Mouse (Mus musculus): ENCODE results near the gene Fev.

The Fev gene

DNA sequence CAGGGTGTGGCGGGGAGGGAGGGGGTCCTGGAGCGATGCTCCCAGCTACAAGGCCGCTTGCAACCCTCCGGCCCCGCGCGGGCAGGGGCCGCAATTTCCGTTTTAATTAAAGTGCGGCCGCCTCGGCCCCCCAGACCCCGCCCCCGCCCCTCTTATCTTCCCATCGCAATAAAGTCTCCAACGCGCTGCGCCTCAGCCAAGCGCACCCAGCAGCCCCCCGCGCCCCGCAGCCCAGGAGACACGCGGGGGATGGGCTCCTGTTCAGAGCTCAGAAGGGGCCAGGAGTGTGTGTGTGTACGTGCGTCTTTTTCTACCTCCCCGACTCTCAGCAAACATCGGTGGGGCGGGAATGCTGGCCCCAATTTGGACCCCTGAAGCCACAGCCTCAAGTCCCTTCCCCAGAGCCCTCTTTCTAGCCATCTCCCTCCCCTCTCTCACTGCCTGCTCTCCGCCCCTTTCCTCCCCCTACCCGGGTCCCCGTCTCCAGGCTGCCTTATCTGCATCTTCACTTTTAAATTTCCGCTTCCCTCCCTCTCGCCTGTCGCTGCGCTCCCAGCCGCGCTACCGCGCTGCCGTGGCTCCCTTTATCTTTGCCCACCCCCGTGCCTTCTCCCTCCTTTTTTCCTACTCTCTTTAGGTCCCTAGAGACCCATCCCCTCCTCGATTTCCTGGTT is at the start of gene Fev:
TSS of gene Fev (minus strand) at position 51 of the 674 bp plus-strand sequence.
- ATAC-seq (ENCODE audit: low TSS enrichment): no peak

DNA sequence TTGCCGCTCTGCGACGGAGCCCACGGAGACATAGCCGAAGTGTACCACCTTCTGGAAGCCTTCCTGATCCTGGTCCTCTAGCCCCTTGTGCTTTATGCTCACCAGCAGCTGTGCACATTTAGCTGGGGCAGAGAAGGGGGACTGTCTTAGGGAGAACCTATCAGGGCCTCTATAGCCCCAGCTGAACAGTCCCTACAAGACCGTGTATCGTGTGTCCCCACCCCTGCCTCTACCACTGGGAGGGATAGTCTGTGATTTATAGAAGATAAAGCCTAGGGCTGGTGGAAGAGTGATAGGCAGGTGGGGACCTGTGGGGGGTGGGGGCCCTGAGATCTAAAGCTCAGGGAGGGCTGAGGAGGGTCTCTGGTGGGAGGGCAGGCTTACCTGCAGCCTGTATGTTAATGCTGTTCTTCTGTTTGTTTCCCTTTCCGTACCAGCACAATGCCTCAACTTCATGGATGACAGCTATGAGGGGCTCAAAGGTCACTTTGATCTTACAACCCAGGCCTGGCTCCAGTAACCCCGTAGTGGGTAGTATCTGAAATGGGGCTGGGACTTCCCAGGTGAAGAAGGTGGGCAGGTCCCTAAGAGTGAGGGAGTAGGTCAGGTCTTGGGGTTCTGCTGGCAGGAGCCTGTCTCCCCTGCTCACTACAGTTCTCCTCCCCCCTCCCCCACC is 42.5 kb upstream of the Fev start:
- ATAC-seq (ENCODE audit: low TSS enrichment): no peak

DNA sequence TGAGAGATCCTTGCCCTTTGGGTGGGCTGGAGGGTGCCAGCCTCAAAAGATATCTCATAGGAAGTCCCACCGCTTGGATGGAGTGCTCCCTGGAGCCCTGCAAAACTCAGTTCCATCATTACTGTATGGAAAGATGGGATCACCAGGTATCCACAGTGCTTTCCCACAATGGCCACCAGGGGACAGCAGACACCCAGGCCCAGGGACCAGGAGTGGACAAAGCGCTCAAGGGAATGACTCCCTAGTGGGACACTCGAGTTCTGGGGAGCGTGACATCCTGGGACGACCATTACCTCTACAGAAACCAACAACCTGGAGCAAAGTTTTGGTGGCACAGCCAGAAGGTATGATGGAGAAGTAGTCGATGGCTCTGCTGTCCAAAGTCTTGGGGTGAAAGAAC is 41.5 kb upstream of the Fev start:
- peak; percentile 83 for ATAC-seq (ENCODE audit: low TSS enrichment)

DNA sequence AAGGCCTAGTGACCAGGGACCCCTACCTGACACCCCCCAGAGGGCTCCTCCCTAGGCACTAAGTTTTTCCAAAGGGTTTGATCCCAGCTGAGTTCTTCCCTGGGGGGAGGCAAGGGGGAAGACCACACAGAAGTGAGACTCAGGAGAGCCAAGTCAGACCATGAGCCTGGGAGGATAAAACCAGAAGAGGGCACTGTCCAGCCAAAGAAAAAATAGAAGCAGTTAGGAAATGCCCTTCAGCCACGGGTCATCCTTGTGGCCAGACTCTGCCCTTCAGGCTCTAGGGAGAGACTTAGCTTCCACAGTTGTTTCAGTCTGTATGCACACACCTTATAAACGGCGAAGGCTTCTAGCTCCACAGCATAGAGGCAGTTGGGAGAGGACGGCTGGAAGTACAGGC is 39.2 kb upstream of the Fev start:
- ATAC-seq (ENCODE audit: low TSS enrichment): no peak

DNA sequence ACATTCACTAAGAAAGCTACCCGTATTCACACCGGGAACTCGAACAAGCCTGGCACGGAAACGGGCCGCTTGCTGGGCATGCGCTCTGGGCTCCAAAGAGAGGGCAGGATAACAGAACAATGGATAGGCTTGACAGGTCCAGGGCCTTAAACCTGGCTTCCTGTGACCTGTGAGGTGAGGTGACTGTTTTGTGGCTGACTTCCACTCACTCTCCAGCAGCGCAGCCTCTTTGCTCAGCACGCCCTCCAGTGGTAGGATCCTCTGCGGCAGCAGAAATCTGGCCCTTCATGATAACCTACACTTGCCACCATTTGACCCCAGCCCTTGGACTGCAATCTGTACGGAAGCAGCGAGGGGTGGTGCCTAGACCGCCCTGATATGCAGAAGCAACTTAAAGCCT is 30.5 kb upstream of the Fev start:
- ATAC-seq (ENCODE audit: low TSS enrichment): no peak

DNA sequence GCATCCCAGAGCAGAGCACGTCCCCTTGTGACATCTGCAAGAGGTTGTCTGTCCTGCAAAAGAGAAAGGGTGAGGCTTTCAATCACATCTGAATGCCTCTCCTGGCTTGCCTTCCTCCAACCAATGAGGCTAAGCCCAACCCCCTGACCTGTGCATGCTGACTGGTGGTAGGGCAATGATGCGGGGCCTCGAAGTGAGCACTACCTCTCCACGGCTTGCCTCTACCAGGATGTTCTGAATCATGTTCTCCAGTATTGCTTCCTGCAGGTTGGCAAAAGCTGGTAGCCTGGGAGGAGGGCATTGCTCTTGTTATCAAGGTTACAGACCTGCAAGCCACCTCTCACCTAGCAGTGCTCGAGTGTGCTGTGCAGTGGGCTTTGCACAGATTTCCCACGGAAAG is 17.0 kb upstream of the Fev start:
- no peak for ATAC-seq (ENCODE audit: low TSS enrichment)

DNA sequence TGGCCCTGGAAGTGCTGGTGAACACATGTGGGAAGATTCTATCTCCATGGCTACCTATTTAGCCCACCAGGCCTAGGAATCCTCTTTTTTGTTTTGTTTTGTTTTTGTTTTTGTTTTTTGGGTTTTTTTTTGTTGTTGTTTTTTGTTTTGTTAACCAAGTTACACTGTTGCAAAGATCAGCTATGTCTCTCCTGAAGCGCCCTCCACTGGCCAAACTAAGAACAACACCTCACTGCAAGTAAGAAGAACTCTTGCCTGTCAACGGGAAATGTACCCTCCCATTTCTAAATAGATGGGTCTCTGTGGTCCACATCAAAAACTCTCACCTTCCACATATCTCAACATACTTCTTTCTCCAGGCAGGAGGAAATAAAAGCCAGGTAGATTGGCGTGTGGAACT is 16.5 kb upstream of the Fev start:
- ATAC-seq (ENCODE audit: low TSS enrichment): no peak

DNA sequence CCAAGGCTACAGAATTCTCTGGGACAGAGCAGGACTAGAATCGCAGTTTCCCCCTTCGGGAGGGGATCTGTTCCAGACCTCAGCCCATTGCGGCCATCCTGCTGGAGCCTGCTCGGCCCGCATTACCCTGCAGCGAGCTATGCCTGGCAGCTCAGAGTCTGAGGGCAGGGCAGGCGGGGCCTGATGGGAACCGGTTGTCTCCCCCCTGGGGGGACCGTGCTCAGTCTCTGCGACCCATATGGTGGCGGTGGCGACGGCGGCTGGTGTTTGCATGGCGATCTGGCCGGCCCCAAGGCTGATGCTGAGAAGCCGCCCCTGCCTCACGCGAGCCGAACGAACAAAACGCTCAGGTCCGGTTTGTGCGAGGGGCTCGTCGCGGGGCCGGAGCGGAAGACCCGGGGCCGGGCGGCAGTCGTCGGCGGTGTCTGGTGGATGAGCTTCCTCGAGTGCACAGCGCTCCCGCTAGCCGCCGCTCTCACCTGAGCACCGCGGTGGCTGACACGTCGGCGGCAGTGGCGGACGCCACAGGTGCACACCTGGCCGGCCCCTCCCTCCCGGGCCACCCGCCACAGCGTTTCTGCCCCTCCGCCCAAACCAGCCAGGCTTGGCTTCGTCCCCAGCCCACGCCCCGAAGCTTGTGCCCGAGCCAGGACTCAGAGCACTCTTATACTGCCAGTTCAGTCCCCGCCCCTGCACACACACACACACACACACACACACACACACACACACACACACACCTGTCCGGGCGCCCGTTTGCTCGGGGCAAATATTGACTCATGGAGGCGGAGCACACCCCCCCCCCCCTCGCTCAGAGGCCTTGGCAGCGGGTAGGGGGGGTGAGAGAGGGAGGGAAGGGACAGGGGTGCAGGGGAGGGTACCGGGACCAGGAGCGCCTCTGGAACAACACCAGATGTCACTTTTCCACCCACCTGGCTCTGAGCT is 15.4 kb upstream of the Fev start:
- no peak for ATAC-seq (ENCODE audit: low TSS enrichment)

DNA sequence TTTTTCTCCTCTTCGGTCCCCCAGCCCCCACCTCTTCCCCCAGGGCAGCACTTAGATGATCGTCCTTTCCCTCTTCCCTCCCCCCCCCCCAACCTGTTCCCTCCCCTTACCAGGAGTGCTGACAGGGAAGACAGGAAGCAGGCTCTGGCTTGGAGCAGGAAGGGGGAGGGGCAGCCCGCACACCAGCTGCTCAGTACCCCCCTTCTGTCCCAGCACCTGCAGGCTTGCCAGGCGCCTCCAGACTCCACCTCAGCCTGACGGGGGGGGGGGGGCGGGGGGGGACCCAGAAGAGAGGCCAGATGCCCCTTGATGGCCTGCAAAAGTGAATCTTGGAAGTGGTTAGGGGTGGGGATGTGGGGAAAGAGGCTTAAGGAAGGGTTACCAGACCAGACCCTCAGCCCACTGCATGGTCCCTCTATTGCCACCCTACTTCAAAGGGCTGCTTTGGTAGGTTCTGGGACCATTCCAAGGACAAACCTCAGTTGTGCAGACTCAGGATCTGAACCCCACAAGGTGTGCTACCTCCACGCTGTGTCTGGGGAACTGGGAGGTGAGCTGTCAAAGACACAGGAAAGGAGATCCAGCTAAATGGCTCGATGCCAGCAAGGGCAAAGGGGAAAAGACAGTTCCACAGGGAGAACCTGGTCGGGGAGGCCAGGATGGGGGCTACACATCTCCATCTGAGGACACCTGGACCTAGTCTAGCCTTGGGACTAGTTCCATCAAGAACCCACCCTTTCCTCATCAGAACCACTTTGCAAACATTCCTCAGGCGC is 13.6 kb upstream of the Fev start:
- no peak for ATAC-seq (ENCODE audit: low TSS enrichment)

DNA sequence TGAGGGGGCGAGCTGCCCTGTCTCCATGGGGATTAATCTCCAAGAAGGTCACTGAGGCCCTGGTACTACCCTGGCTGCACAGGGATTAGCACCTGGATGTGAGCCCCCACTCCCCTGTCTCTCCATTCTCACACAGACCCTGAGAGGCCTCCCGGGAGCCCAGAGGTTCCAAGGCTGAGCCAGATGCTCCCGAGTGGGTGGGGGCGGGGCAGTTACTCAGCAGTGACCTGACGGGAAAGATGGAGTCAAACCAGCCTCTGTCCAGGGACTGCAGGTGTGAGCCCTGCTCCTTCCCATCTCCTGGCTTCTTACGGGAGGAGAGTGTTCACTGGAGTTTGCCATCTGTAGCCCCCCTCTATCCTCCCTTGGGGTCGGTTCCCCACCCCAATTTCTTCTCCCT is 12.8 kb upstream of the Fev start:
- ATAC-seq (ENCODE audit: low TSS enrichment): no peak

DNA sequence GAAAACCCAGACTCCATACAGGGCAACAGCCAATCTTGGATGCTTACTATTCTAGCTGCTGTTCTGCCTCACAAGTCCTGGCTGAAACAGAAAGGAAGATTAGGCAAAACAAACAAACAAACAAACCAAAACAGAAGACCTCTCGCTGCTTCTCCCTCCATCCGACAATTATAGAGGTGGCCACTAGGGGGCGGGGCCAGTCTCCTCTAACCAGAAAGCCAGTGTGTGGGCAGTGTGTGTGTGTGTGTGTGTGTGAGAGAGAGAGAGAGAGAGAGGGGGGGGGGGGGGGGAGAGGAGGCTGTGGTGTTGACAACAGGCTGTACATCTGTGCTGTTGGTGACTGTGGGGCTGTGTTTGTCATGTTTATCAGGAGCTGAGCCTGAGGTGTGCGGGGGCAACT is 9.7 kb upstream of the Fev start:
- peak; percentile 29 for ATAC-seq (ENCODE audit: low TSS enrichment)

DNA sequence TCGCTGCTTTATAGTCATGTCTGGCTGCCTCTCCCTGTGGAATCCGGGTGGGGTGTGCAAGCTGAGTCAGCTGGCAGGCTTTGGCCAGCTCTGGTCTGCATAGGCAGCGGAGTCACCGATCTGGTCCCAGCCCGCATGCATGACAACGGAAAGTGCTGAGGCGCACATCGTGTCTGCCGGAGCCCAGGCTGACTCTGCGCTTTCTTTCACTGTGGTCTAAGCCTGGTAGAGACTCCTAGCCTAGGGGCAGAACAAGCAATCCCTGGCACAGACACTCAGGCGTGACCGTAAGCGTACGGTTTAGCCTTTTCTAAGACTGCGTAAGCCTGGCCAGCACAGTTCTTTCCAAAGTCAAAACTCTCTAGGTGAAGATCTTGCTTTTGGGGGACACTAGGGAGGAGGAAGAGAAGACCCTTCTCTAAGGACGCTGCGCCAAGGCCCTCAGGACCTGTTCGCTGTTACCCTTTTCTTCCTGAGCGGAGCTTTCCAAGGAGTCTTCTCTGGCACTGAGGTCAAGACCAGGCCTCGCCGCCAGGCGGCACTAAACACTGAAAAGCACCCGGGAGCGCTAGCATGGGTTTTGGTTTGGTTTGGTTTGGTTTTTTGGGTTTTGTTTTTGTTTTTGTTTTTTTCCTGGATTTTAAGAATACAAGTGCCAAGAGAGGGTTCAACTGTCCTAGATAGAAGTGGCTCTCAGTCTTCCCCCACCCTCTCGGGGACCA is 8.1 kb upstream of the Fev start, which contains the start of gene Cryba2:
TSS of gene Cryba2 (minus strand) at position 10 of the 722 bp plus-strand sequence.
- ATAC-seq (ENCODE audit: low TSS enrichment): peak; percentile 46; the same call in 1 of the 2 replicates

DNA sequence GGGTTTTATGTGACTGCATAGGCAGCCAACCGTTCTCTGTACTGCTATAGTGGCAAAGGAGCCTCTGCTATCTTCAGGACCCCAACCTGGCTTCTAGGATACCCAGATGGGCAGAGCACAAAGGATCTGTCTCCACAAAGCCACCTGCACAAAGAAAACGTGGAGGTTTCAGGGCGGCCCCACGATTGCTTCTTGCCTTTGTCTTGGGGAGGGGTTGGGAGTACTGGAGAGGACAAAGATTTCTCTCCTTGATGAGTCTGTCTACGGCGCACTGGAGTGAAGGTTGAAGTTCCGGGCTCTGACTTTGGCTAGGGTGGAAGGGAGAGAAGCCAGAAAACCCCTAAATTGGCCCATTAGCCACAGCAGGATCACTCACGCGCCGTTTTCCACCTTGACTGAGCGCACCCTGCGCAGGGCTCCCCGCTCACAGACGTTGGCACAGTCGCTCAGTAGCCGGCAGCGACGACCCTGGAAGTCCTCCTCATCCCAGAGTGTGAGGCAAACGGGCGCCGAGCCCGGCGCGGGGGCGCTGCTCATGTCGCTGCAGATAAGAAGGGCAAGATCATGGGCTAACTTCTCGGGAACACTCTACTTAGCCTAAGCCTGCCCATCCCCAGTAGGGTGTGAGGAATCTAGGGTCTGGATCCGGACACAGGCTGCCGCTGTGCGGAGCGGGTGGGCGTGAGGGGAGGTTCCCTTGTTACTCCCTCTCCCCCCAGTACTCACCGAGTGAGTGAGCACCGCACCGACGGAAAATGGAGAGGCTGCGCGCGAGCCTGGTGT is 7.3 kb upstream of the Fev start:
- no peak for ATAC-seq (ENCODE audit: low TSS enrichment)

DNA sequence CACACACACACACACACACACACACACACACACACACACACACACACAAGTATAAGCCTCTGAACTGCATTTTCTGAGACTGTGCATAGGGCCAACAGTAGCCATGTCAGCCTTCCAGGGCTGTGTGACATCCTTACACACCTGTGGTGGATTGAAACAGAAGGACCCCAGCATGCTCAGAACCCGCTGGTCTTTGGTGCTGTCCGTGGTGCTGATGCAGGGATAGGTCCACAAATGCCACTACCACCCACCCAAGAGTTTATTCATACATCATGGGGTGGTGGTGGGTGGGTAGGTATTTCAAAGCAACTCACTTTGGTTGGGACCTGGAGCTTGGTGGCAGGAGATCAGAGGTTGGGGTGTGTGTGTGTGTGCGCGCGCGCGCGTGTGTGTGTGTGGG is 6.3 kb upstream of the Fev start:
- no peak for ATAC-seq (ENCODE audit: low TSS enrichment)

DNA sequence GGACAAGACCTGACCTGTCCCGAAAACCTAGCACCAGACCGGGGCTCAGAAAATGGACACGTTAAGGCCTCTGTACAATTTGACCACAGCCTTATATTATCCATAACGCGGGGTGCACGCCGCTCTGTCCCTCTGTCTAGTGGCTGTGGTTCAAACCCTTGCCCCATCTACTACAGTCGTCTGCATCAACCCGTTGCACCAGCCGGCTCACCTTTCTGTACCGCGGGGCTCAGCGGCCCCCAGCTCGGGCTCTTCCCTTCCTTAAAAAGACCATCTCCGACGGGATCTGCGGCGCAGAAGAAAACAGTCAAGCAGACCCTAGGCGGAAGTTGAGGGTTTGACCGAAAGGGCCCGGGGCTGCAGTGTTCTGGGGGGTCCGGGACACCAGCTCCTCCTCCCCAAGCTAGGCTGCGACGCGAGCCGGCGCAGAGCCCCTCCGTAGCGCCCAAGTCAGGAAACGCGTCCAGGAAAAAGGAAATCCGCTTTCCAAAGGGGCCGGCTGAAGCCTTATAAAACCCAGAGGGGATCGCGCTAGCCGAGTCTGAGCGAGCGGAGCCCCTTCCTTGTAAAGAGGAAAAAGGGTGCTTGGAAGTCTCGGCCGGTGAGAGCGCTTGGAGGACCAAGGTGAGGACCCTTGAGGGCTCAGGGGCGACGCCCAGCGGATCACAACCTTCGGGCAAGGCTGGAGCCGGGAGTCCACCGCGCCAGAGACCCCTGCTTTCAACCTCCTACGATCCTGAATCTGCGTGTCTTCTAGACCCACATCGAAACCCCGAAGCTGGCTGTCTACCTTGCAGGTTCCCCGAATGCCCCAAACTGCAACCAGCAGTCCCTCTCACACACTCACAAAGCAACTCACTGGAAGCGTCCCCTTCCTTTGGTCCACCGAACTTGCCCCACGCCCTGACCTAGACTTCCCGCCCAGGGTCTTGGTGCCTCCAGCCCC is 750 bp downstream of the Fev start:
- ATAC-seq (ENCODE audit: low TSS enrichment): no peak

DNA sequence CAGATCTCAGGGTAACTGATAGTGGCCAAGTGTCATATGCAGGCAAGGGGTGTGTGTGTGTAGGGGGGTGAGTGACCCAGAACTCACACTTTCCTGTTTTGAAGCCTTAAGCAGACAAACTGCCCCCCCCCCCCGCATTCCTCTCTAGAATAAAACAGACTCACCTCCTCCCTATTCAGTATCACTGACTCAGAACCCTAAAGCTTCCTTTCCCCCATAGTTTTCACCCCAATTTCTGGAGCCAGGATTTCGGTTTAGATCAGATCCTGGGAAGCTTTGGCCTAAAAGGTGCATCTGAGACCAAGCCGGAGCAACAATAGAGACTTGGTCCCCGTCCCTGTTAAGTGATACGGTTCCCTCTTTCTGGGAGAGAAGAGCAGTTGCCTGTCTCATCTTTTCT is 1.8 kb downstream of the Fev start:
- no peak for ATAC-seq (ENCODE audit: low TSS enrichment)

DNA sequence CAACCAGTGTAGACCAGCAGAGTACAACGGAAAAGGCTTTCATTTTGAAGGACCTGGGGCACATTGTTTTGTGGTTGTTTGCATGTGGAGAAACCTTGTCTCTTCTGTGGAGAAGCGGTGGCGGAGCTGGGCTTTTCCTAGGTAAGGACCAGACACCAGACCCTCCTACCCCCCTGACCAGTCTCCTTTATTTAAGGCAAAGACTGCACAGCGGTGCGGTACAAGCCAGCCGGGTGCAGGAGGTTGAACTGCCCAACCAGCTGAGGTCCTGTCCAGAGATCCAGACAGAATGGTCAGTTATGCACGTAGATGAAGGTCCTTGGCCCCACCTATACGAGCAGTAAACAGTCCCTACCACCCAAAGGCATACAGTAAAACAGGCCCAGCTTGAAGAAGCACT is 2.4 kb downstream of the Fev start:
- ATAC-seq (ENCODE audit: low TSS enrichment): no peak

DNA sequence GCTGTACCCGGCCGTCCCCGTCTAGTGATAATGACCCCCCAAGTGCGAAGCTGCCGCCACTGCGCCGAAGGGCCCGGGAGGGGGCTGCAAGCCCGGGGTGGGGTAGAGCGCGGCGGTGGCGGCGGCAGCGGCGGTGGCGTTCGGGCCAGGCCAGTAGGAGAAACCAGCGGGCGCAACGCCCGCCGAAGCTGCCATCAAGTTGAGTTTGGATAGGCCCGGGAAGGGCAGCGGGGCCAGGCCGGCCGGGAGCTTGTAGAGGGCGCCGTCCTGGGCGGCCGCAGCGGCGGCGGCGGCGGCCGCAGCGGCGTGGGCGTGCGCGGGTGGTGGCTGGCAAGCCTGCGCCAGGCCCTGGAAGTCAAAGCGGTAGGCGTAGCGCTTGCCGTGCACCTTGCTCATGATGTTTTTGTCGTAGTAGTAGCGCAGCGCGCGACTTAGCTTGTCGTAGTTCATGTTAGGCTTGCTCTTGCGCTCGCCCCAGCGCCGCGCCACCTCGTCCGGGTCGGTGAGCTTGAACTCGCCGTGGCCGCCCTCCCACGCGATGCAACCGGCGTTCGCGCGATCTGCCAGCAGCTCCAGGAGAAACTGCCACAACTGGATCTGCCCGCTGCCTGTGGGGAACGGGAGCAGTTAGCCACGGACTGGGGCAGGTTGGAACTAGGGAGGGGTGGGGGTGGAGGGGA is 3.0 kb downstream of the Fev start:
- no peak for ATAC-seq (ENCODE audit: low TSS enrichment)
